Mouse (Mus musculus): ENCODE data around the gene Ube4a.

Ube4a gene

GRCm38 (mm10) chr9:44904964-44905363 lies 60.4 kb downstream of the Ube4a start:
- in situ Hi-C loops (cut with MboI; ENCODE audit: low sequenced_read_pairs), result no loop called here

- in situ Hi-C loops (cut with MboI; ENCODE audit: low sequenced_read_pairs), result no loop called here
Measured at GRCm38 (mm10) chr9:44903856-44904255, 61.5 kb downstream of the Ube4a start.

- in situ Hi-C loops (cut with MboI; ENCODE audit: low sequenced_read_pairs), result no loop called here
Measured at GRCm38 (mm10) chr9:44900402-44900801, 65.0 kb downstream of the Ube4a start.

- in situ Hi-C loops (cut with MboI; ENCODE audit: low sequenced_read_pairs), result no loop called here
Measured at GRCm38 (mm10) chr9:44899716-44900115, 65.7 kb downstream of the Ube4a start.

GRCm38 (mm10) chr9:44897024-44897423 lies 68.4 kb downstream of the Ube4a start:
- in situ Hi-C loops (cut with MboI; ENCODE audit: low sequenced_read_pairs), result no loop called here

DNA sequence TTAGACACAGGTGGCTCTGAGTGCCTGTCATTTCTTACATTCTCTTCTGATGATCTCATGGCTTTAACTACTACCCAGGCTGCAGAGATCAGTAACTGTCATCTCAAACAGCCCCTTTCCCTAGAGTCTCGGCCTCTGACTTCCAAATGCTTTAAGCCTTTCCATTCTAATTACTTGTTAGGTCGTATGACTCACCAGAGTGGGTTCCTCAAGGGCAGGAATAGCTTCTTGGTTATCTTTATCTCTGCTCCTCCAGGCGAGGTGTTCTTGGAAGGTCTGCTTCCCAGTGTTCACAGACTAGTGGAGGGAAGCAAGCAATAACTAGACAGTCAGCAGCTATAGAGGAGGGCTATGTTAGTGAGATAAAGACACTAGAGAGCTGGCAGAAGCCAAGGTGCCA lies 72.7 kb downstream of the Ube4a start:
- in situ Hi-C loops (cut with MboI; ENCODE audit: low sequenced_read_pairs), result no loop called here

DNA sequence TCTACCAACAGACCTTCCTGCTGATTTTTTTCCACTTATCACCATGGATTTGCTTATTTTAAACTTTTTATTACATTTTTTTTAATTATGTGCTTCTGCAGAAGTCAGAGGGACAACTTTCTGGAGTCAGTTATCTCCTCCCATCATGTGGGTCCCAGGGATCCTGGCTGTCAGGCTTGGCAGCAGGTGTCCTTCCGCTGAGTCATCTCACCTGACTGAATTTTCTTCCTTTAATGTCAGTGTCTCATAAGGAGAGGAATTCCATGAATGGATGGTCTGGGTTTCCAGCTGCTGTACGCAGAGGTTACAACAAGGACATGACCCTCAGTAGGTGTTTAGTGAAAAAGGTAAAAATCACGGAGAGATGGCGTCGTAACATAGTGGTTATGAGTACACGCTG lies 74.2 kb downstream of the Ube4a start:
- in situ Hi-C loops (cut with MboI; ENCODE audit: low sequenced_read_pairs), result no loop called here

GRCm38 (mm10) chr9:44890122-44890521 lies 75.3 kb downstream of the Ube4a start:
- in situ Hi-C loops (cut with MboI; ENCODE audit: low sequenced_read_pairs), result no loop called here

DNA sequence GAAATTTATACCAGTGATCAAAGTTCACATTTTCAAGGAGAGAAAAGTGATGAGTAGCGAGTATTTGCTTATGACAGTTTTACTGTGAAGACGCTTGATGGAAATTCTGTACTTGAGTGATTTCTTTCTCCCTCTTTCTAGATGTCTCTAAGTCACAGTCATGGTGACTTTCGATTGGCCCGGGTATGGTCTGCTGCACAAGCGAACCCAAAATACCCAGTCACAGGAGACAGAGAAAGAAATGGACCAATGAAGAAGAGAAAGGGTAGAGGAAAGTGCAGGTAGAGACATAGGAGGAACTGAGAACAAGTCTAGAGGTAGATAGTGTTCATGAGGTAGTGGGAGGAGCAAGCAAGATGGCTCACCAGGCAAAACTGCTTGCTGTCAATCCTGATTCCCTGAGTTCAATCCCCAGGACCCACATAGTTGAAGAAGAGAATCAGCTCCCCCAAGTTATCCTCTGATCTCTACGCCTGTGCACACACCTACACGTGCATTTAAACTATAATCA lies 77.2 kb downstream of the Ube4a start:
- in situ Hi-C loops (cut with MboI; ENCODE audit: low sequenced_read_pairs), result no loop called here

- in situ Hi-C loops (cut with MboI; ENCODE audit: low sequenced_read_pairs), result no loop called here
Measured at GRCm38 (mm10) chr9:44882981-44883569, 82.3 kb downstream of the Ube4a start.

GRCm38 (mm10) chr9:44882436-44882980 lies 82.9 kb downstream of the Ube4a start:
- in situ Hi-C loops (cut with MboI; ENCODE audit: low sequenced_read_pairs), result no loop called here

DNA sequence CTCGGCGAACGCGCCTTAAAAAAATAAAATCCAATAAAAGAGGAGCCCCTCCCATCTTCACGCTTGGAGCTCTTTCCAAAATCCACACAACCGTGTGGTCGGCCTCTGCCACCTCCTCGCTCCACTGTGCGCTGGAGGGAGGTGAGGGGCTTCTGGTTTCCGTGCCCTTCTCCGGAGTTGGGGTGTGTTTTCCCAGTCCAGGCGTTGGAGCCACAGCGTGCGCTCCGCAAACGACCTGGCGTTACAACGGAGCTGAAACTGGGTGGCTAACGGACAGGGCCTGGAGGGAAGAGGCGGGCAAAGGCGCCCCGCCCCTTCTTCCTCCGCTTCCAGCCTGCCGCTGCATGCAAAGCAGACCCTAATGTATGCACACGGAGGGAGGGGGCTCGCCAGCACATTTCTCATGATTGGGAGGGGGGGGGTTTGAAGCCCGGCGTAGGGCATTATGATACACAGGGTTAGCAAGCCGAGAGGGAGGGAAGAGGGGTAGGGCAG lies 83.4 kb downstream of the Ube4a start:
- in situ Hi-C loops (cut with MboI; ENCODE audit: low sequenced_read_pairs), result no loop called here

DNA sequence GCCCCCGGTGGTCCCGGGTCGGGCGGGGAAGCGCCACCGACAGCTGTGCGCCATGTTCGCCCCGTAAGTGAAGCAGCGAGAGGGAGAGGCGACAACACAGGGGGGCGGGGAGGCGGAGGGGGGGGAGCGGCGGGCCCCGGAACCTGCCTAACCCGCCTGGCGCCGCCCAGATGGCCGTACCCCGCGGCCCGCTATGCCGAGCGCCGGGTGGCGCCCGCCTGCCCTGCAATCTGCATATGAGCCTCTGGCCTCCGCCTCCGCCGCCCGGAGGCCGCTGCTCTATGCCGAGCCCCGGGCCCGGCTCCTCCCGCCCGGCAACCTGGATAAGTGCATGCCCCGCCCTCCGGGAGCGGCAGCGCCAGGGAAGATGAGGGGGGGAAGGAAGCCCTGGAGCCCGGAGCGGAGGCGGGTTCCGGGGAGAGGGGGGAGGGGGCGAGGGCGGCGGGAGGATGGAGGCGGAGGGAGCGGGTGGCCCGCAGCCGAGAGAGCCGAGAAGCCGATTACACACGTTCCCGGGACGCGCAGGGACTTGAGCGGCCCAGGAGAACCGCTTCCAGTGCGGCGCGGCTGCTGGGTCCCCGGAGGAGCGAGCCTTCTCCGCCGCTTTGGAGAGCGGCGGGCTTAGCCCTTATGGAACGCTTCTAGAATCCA lies 84.1 kb downstream of the Ube4a start, which contains the start of gene Kmt2a:
TSS of gene Kmt2a (minus strand) at position 76 of the 651 bp plus-strand sequence.
- in situ Hi-C loops (cut with MboI; ENCODE audit: low sequenced_read_pairs), result no loop called here

DNA sequence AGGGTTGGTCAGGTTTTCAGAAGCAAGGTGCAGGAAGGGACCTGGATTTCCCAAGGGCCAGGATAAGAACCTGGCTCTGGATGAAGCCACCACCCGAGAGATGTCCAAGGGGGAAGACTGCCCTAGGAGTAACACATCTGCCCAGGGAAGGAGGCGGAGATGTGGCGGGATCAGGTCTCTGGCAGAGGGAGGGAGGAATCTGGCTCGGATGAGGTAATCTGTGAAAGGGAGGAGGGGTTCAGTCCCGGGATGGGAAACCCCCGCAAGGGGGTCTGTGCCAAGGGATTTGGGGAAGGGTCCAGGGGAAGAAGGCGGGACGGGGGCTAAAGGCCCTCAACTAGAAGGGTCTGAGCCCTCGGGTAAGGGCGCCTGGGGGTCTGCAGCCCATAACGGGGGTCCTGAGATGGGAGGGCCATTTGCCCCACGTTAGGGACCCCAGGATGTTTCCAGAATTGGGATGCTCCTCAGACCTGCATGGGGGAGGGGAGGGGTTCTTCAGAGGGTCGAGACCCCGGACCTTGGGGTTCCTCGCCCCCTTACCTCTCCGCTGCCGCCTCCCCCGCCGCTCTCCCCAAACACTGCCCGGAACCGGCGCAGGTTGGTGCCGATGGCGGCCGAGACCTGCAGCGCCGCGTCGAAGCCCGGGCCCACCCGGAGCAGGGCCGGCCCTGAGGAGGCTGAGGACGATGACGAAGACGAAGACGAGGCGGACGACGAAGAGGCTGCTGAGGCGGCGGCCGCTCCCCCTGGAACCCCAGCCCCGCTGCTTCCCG lies 84.9 kb downstream of the Ube4a start:
- in situ Hi-C loops (cut with MboI; ENCODE audit: low sequenced_read_pairs), result no loop called here

GRCm38 (mm10) chr9:44879694-44880271 lies 85.6 kb downstream of the Ube4a start:
- in situ Hi-C loops (cut with MboI; ENCODE audit: low sequenced_read_pairs), result no loop called here

GRCm38 (mm10) chr9:44878776-44879500 lies 86.5 kb downstream of the Ube4a start:
- in situ Hi-C loops (cut with MboI; ENCODE audit: low sequenced_read_pairs), result no loop called here

DNA sequence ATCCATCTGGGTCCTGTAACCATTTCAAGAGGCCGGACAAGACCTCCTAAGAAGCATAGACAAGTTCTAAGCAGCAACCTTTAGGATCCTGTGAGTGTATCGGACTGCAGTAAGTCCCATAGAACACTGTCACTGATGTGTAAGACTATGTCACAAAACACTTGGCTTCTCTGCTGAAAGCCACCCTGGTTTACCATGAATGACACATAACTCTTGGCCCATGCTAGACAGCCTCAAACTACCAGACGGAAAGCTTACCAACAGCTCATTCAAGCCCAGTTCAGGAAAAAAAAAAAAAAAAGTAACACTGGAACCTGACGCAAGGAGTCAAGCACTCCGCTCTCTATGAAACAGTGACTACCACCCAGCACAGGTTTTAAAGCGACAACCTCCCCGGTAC lies 87.7 kb downstream of the Ube4a start:
- in situ Hi-C loops (cut with MboI; ENCODE audit: low sequenced_read_pairs), result no loop called here

DNA sequence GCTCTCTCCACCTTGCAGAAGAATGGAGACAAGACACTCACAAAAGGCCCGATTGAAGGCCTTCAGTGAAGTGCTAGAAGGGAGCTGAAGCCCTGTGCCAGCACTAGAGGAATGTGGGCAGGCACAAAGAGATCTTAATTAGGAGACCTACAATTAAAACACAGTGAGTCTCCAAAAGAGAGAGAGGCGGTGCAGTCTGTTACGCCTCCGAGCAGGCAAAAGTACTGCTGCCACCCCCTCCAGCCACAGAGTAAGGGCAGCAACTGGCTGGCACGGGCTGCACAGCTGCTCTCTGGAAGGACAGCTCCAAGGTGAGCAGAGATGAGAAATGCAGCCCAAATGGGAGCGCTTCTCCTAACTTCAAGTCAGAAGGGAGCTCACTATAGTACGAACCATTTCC lies 89.9 kb downstream of the Ube4a start:
- in situ Hi-C loops (cut with MboI; ENCODE audit: low sequenced_read_pairs), result no loop called here

- in situ Hi-C loops (cut with MboI; ENCODE audit: low sequenced_read_pairs), result no loop called here
Measured at GRCm38 (mm10) chr9:44874198-44874597, 91.2 kb downstream of the Ube4a start.

- in situ Hi-C loops (cut with MboI; ENCODE audit: low sequenced_read_pairs), result no loop called here
Measured at GRCm38 (mm10) chr9:44873665-44874064, 91.7 kb downstream of the Ube4a start.

Measured in CH12F3 (cell line).